10 mouse cellular contexts compared by ENCODE assay signal in the genomic region with DNA sequence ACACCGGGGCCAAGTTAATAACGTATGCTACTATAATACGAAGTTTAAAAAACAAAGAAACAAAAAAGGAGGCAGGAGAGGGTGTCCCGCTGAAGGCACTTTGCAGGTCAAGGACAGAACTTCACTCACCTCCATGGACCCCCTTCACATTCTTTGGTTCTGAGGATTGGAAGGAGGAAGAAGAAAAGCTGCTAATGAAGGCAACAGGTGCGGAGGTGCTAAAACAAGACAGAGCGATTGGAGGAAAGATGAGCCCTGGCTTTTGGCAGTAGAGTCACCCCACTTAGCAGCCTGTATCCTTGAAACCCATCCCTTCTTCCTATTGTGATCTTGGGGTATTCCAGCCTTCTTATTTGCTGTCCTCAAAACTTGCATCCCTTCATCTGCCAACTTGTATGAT. TPM values are rescaled to one million over a fixed set of nuclear protein-coding genes. Genes with fewer than 3 reads are reported as not detected.
A peak's percentile ranks its signal among the peaks of the same experiment; 100 is the strongest.
DNase-seq lines count a peak whose midpoint lies in the region; ATAC-seq and TF ChIP-seq lines count a peak whose summit lies in the region.
"Had no signal": no experiment of that assay in that cellular context is flagged by ENCODE, and none has a peak within 500 bp of the region (broad histone marks: within the 10 kb centered on the region; RNA-seq: fewer than 3 reads in every experiment).

No protein-coding gene starts in this region.

- peak overlapping the region; percentile 48 for H3K9ac ChIP-seq in hindbrain, embryonic 11.5 days (ENCODE audit: low read depth, low read length)
- H3K9ac ChIP-seq in midbrain, embryonic 16.5 days (ENCODE audit: low read depth, low read length): peak overlapping the region; percentile 54

- H3K4me3 ChIP-seq in layer of hippocampus, adult 2 months: no peak overlapping the region; the same call in 1 of the 2 replicates
- peak overlapping the region; percentile 32 for H3K4me3 ChIP-seq in hindbrain, embryonic 11.5 days (ENCODE audit: low read depth, low read length)
- H3K4me3 ChIP-seq in midbrain, embryonic 16.5 days (ENCODE audit: low read depth, low read length): peak overlapping the region; percentile 32

- peak overlapping the region; percentile 49 for H3K4me2 ChIP-seq in hindbrain, embryonic 11.5 days (replicated peaks; ENCODE audit: low read depth, low read length)
- H3K4me2 ChIP-seq in midbrain, embryonic 16.5 days (ENCODE audit: low read length): peak overlapping the region; percentile 53

- H3K36me3 ChIP-seq in hindbrain, embryonic 11.5 days (ENCODE audit: control insufficient read depth, insufficient read depth, low read length): peaks cover 12% of the 10 kb centered on the region
- H3K36me3 ChIP-seq in midbrain, embryonic 16.5 days (ENCODE audit: control insufficient read depth, insufficient read depth, low read length): peaks cover 16% of the 10 kb centered on the region

- ATAC-seq in hindbrain, embryonic 11.5 days (ENCODE audit: low FRiP score): no peak
- no peak for ATAC-seq in midbrain, embryonic 16.5 days
- ATAC-seq in granulocyte monocyte progenitor cell, adult 5-6 weeks (replicated peaks; ENCODE audit: poor library complexity, severe bottlenecking): no peak

- peak; percentile 38 for DNase-seq in cerebellum, adult 11-12 months
- DNase-seq in cerebellum, adult 18-20 months: no peak
- no peak for DNase-seq in layer of hippocampus, adult 2 months (ENCODE audit: low spot score in 2 of 2)
- no peak for DNase-seq in layer of hippocampus, adult 9-10 months (ENCODE audit: low spot score)
- no peak for DNase-seq in hindbrain, embryonic 11.5 days (ENCODE audit: low spot score)
- DNase-seq in frontal cortex, postnatal 36 days (ENCODE audit: low spot score in 2 of 2): no peak

- H3K27ac ChIP-seq in layer of hippocampus, adult 2 months: peak overlapping the region; percentile 81
- peak overlapping the region; percentile 100 for H3K27ac ChIP-seq in hindbrain, embryonic 11.5 days (ENCODE audit: low read depth, low read length)
- peak overlapping the region; percentile 89 for H3K27ac ChIP-seq in midbrain, embryonic 16.5 days (ENCODE audit: low read length)

- no peak for TF ChIP-seq CTCF in layer of hippocampus, adult 2 months (conservative IDR thresholded peaks at IDR 0.05)

- H3K27me3 ChIP-seq in hindbrain, embryonic 11.5 days (ENCODE audit: control insufficient read depth, insufficient read depth, low read length): no peaks in the 10 kb centered on the region
- no peaks in the 10 kb centered on the region for H3K27me3 ChIP-seq in midbrain, embryonic 16.5 days (ENCODE audit: control insufficient read depth, insufficient read depth, low read depth, low read length)

- H3K9me3 ChIP-seq in hindbrain, embryonic 11.5 days (ENCODE audit: control insufficient read depth, low read length): no peaks in the 10 kb centered on the region
- no peaks in the 10 kb centered on the region for H3K9me3 ChIP-seq in midbrain, embryonic 16.5 days (replicated peaks; ENCODE audit: control insufficient read depth, low read length, poor library complexity, severe bottlenecking)

- H3K4me1 ChIP-seq in hindbrain, embryonic 11.5 days (replicated peaks; ENCODE audit: control insufficient read depth, insufficient read depth, low read length): peaks cover 29% of the 10 kb centered on the region
- peaks cover 62% of the 10 kb centered on the region for H3K4me1 ChIP-seq in midbrain, embryonic 16.5 days (ENCODE audit: control insufficient read depth, insufficient read depth, low read length)

- 46% methylated on average over 6 of the region's 6 CpGs for WGBS in hindbrain, embryonic 11.5 days
- WGBS in midbrain, embryonic 16.5 days: 18% methylated on average over 6 of the region's 6 CpGs

RNA-seq across cellular contexts. Expression of a gene that starts 5.6 kb away (rescaled TPM):
- 1 to 10 TPM in 1 of 2 experiments, under 1 TPM in 1; 0.34 to 1.4 TPM for total RNA-seq in layer of hippocampus, adult 2 months (2021)
- polyA plus RNA-seq in hindbrain, embryonic 11.5 days (2014; fragmentation: Nextera tagmentation; extraction: Ambion mirVana): 0.50 and 1.6 TPM in 2 replicates
- 0.16 and 1.0 TPM in 2 replicates for polyA plus RNA-seq in midbrain, embryonic 16.5 days (2015; fragmentation: Nextera tagmentation; extraction: Ambion mirVana)
- total RNA-seq in granulocyte monocyte progenitor cell, adult 5-6 weeks (2014; fragmentation: Nextera tagmentation): not detected in 2 replicates
- not detected in 2 replicates for total RNA-seq in granulocyte monocyte progenitor cell, adult 5-6 weeks (2017)

RNA-seq across cellular contexts. Expression of a gene that starts 10.7 kb away (rescaled TPM):
- total RNA-seq in layer of hippocampus, adult 2 months (2021): 10 to 100 TPM; 46.5 to 46.8 TPM
- polyA plus RNA-seq in hindbrain, embryonic 11.5 days (2014; fragmentation: Nextera tagmentation; extraction: Ambion mirVana): 55.3 and 67.1 TPM in 2 replicates
- 30.3 and 33.6 TPM in 2 replicates for polyA plus RNA-seq in midbrain, embryonic 16.5 days (2015; fragmentation: Nextera tagmentation; extraction: Ambion mirVana)
- 11.3 and 20.1 TPM in 2 replicates for total RNA-seq in granulocyte monocyte progenitor cell, adult 5-6 weeks (2014; fragmentation: Nextera tagmentation)
- total RNA-seq in granulocyte monocyte progenitor cell, adult 5-6 weeks (2017): 13.6 and 17.0 TPM in 2 replicates

RNA-seq across cellular contexts. Expression of a gene that starts 25.3 kb away (rescaled TPM):
- 10 to 100 TPM; 27.9 to 32.2 TPM for total RNA-seq in layer of hippocampus, adult 2 months (2021)
- polyA plus RNA-seq in hindbrain, embryonic 11.5 days (2014; fragmentation: Nextera tagmentation; extraction: Ambion mirVana): 58.5 and 58.8 TPM in 2 replicates
- polyA plus RNA-seq in midbrain, embryonic 16.5 days (2015; fragmentation: Nextera tagmentation; extraction: Ambion mirVana): 78.0 and 79.7 TPM in 2 replicates
- total RNA-seq in granulocyte monocyte progenitor cell, adult 5-6 weeks (2014; fragmentation: Nextera tagmentation): 8.6 and 14.9 TPM in 2 replicates
- 10.8 and 11.4 TPM in 2 replicates for total RNA-seq in granulocyte monocyte progenitor cell, adult 5-6 weeks (2017)

RNA-seq across cellular contexts. Expression of a gene that starts 32.4 kb away (rescaled TPM):
- total RNA-seq in layer of hippocampus, adult 2 months (2021): not detected
- polyA plus RNA-seq in hindbrain, embryonic 11.5 days (2014; fragmentation: Nextera tagmentation; extraction: Ambion mirVana): not detected in 2 replicates
- polyA plus RNA-seq in midbrain, embryonic 16.5 days (2015; fragmentation: Nextera tagmentation; extraction: Ambion mirVana): not detected in 2 replicates
- total RNA-seq in granulocyte monocyte progenitor cell, adult 5-6 weeks (2014; fragmentation: Nextera tagmentation): not detected in 2 replicates
- not detected in 2 replicates for total RNA-seq in granulocyte monocyte progenitor cell, adult 5-6 weeks (2017)
- total RNA-seq: heart, postnatal 25 days; layer of hippocampus, postnatal 25 days had no signal
